Mouse (Mus musculus) thymus, postnatal 36 days (tissue): ENCODE results near the gene Fpr-rs3.

Source experiments
- DNase-seq, 2 experiments: peaks; one replicate each; pipeline ENCODE4 v3.0.0; 2022; ENCODE audit warnings: mixed read lengths in 2 of 2

Fpr-rs3 gene

GRCm38 (mm10) chr17:20624777-20625176 is at the start of gene Fpr-rs3:
Gene Fpr-rs3, minus strand, starts transcription at chr17:20624877.
- DNase-seq, result no peak

DNA sequence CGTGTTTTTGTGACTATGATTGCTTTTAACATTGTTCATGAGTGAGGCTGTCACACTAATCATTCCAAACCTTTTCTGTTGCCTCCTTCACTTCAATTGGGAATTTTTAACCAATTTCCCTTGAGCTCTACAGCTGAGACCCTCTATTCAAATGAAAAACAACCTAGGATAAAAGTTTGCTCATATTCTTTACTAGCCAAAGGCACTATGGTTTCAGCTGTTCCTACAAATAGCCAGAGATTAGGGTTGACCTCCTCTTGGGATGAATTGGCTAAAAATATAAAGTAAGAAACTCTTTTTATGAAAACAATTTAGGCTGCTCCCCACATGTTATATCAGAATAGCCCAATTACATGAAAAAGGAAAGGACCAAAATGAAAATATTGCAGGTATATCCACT is 28.4 kb downstream of the Fpr-rs3 start, which contains the start of gene Vmn2r110:
Gene Vmn2r110 (minus strand): TSS at position 101 of the 400 bp plus-strand sequence.
- DNase-seq, result no peak
